Mouse (Mus musculus) embryo, embryonic 10.5 days (tissue): ENCODE measurements around the gene Nsmce4a.
"Not testable (repeated sequence)": the region's sequence is repeated elsewhere in the genome, so short reads cannot be mapped to it uniquely, and the experiment has no call there.

Experiments
- DNase-seq: peaks from one replicate; pipeline ENCODE4 v3.0.0-alpha.2; 2015; ENCODE audit warnings: low spot score

The Nsmce4a gene

DNA sequence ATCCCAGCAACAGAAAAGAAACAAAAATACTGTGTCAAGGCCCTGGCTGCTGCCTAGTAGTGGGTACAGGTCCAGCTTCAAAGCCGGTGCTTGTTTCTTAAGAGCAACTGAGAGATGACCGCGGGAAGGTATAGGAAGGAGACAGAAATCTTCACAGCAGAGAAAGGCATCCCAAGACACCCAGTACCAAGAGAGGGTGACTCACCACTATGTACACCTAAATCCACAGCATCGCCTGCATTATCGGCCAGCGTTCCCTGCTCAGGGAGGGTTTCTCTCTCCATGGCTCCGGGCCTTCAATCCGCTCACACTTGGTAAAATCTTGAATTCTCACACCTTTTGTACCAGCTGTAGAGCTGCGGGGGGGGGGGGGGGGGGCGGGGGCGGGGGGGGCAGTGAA lies at the start of gene Nsmce4a:
Nsmce4a (minus strand) TSS at position 298 of the 400 bp plus-strand sequence.
- DNase-seq = no peak

DNA sequence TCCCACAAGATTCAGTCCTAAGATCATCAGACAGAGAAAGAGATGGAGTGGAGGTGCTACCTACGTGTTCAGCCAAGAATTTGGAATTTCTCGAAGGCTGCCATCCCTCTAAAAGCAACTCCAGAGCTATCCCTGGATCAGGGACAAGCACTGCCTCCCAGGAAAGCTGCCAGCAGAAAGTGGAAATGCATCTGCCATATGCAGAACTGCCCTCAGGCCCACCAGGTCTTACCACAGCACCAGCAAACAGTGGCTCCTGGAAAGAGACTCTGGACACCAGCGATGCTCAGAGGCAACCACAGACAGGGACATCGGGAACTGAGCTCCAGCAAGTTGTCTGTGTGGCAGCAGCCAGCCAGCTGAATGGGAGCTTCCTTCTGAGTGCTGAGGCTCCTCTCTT lies 49.4 kb upstream of the Nsmce4a start:
- DNase-seq = no peak

DNA sequence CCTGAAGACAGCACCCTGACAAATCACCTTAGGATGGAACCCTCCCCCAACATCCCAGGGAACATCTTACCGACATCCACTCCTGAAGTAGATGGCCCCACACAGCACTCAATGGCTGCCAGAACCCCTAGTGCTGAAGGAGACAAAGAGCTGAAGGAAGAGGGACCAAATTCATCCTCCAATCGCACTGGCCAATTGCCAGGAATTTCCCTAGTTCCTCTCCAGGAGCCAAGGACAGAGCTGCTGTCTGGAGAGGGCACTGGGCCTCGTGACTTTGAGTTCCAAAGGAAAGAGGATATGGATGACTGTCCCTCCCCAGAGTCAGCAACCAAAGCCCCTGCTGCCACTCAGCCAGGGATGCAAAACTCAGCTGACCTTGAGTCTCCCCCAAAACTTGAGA lies 49.0 kb upstream of the Nsmce4a start:
- DNase-seq = no peak

DNA sequence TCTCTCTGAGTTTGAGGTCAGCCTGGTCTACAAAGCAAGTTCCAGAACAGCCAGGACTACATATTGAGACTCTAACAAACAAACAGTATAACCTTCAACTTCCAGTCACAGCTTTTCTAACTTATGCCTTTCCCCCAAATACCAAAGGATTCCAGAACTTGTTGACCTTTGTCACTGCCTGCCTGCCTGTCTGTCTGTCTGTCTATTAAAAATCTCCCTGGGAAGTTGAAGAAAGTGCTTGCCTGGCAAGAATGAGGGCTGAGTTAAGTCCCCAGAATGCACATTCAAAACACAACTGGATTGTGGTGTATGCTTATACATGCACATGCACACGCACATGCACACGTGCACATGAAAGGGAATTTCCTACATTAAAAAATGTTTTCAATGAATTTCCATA lies 48.1 kb upstream of the Nsmce4a start:
- DNase-seq = no peak

DNA sequence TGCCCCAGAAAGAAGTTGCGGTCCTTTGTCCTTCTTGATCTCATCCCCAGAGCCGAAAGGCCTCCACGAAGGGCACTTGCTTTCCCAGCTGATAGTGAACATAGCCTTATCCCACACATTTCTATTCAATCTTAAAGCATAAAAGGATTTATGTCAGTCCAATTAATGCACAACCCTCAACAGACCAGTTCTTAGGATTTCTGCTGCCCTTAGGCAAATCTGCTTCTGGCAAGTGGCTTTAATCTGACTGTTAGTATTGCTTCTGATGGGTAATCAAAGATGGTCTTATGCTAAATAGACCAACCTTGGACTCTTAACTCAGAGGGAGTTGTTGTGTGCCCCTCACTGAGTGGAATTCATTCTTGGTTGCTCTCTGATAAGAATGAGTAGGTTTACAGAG lies 44.7 kb upstream of the Nsmce4a start:
- no peak for DNase-seq

DNA sequence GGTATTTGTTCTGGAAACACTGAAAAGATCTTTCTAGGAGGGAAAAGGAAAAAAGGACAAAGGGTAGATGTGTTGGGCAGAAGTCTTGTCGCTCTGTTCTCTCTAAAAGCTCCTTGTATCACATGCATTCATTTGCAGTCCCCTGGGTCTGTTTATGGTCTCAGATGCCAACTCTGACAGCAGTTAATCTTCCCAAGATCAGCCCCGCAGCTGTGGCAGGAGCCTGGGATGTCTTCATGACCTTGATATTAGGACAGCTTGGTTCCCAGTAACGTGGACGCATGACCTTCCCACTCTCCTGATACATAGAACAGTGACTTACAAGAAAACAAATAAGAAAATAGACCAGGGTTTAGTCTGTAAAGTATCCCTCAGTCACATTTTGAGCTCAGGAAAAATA lies 41.1 kb upstream of the Nsmce4a start:
- DNase-seq = peak; percentile 20

DNA sequence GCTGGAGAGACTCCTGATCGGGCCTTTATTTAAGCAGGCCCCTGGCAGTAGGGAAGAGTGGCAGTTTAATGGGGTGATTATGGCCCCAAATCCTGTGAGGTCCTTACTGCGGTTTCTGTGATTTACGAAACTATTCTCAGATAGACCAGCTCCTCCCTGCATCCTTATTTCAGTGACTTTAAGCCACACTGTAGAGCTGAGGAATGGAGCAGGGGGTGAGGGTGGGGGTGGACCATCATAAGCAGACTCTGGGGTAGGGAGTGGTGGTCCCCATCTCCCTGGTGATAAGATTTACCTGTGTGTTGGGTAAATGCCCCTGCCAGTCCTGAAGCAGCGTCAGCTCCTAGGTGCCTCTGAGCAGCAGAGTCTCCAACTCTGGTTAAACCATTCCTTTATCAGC lies 34.0 kb upstream of the Nsmce4a start:
- DNase-seq = peak; percentile 12

DNA sequence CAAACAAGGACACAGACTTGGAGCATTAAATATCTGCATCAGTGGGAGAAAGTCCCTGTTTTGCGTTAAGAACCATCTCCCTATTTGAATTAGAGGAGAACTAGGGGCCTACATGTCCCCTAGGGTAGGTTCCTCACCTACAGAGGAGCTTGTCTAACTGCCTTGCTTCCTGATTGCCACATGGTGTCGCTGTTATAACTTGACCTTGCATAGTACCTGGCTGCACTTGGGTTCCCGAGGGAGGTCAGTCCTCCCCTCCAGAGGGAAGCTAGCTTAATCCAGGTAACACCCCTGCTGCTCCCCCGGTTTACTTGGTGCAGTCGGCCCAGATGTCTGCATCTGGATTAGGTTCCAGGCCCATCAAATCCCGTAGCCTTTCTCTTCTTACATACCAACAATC lies 32.2 kb upstream of the Nsmce4a start:
- DNase-seq = peak; percentile 61

DNA sequence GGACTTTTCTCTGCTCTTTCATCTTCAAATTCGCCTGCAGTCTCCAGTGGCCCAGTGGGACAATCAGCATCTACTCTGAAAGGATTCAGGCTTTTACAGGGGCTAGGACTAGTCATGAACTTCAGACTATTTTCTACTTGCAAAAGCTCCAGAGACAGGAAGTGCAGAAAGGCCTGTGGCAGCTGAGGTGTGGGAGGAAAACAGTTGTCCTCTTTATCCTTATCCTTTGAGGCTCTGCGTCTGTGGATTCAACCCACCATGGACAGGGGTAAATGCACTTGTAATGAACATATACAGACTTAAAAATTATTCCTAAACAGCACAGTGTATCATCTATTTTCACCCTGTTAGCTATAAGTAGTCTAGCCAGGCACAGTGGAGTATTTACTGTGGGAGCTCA lies 31.5 kb upstream of the Nsmce4a start:
- DNase-seq = no peak

DNA sequence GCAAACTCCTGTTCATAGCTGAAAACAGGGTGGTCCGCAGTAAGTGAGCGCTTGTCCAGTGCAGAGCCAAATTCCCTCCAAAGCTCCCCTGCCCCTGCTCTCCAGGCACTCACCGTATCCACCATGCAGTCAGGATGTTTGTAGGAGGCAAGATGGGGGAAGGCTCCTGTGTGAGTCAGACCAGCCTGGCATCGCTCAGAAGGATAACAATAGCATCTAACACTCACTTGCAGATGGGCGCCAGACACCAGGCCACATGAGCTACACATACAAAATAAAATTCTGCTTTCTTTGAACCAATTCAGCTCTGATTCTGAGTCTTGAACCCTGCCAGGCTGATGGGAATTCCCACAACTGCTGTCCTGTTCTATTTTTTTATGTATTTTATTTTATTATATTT lies 30.6 kb upstream of the Nsmce4a start:
- no peak for DNase-seq

DNA sequence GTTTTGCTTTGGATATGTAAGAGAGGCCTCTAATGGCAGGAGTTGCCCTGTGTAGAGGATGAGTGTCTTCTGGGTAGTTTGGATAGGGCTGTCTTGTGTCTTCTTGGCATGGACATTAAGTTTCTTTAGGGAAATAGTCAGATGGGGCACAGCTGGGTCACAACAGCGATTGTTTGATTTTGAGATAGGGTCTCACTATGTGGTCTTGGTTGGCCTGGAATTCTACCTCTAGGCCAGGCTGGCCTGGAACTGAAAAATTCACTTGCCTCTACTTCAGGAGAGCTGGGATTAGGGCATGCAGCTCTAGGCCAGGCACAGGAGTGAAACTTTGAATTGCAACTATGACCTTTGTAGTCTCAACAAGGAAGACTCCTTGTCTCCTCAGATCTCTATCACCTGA lies 29.9 kb upstream of the Nsmce4a start:
- no peak for DNase-seq

DNA sequence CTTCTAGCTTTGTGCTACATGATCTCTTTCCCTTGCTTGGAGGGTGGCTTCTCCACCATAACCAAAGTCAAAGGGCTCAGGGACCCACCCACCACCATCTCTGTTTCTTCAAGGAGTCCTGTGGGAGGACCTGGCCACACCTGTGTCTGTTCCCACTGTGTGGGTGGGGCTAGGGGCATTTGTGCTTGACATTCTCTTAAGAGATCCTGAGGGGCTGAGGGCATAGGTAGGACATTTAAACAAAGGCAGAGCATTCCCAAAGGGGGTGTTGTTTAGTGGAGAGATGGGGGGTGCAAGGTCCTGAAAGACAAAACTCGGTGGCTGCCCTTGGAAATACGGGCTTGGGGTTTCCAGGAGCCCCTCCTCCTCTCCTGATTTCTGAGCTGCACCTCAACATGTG lies 27.6 kb upstream of the Nsmce4a start:
- DNase-seq = no peak

DNA sequence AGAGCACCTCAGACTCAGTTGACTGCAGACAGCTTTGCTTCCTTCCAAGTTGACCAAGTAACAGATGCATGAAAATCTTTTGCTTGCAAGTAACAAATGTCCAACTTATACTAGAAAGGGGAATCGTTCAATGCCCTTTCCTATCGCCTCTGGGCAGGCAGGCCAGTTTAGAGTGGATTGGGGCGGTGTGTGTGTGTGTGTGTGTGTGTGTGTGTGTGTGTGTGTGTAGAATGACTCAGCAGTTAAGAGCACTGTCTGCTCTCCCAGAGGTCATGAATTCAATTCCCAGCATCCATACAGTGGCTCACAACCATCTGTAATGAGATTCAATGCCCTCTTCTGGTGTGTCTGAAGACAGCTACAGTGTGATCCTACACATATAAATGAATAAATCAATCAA lies 27.2 kb upstream of the Nsmce4a start:
- no peak for DNase-seq

DNA sequence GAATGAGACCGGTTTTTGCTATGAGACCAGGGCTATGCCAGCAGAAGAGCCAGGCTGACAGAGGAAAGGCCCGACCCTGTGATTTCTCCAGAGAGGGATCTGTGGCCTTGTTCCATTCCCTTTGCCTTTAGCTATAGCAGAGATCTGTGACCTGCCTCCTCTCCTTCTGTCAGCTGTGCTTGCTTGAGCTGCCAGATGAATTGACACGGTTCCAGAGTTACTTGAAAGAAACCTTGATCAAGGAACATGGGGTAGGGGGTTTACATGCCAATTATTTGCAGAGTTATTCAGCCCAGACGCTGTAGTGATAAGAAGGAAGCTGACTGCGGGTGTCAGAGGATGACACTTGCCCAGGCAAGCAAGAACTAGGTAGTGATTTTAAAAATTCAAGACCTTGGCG lies 24.6 kb upstream of the Nsmce4a start:
- no peak for DNase-seq

DNA sequence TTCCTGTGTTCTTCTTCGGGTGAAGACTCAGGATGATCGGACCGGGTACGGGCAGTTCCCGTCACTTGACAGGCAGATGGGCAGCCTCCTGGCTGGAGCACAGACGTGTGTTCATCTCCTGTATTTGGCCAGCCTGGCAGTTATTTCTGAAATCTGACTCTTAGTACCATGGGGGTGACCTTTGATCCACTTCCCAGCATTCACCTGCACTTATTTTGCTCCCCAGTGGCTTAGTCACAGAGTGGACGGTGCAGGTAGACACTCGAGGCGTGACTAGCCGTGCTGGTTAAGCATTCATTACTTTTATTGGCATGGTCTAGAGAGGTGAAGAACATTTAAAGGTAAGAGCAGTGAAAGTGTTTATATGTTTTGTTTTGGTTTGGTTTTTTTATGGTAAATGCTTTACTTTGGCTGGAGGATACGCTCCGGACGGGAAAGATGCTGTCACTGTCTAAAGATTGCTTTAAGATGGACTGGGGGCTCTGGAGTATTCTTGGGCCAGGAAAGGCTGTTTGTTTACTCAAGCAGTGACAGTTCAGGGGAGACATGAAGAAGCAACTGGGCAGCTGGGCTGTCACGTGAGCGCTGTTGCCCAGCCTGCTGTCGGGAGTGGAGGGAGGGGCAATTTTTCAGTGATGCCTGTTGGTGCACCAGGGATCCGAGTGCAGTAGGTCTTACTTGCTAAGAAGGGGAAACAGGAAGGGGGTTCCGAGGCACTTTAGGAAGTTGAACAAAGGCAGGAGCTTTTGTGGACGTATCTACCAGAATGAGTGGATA lies 23.3 kb upstream of the Nsmce4a start:
- not testable (repeated sequence) for DNase-seq

DNA sequence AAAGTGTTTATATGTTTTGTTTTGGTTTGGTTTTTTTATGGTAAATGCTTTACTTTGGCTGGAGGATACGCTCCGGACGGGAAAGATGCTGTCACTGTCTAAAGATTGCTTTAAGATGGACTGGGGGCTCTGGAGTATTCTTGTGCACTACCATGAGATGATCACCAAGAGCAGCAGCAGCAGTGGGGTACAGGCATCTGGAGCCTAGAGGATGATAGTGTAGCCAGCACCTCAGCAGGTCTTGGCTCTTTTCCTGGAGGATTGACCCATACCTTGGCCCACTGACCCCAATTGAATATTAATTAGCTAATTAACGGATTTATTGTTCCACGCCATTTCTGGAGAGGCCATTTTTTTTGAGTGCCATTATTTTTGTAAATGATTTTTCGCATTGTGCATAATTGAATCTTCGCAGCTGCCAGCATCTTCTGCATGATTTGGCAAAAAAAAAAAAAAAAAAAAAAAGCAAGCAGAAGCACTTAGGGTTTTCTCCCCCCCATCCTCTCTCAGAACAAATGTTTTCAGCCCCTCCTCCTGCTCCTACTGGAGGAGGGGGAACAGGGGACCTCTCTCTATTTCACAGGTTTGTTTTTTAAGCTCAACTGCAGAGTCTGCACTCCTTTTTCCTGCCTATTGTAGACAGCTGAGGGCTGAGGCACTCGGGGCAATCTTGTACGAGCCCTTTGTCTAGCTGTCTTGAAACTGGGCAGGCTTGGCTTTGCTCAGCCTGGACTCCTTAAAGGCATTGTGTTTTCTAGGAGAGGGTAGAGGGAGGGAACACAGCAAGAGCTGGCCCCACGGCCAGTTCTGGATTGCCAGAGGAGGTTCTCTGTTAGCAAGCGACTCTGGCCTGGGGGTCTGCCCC lies 20.7 kb upstream of the Nsmce4a start:
- DNase-seq = peak; percentile 44

DNA sequence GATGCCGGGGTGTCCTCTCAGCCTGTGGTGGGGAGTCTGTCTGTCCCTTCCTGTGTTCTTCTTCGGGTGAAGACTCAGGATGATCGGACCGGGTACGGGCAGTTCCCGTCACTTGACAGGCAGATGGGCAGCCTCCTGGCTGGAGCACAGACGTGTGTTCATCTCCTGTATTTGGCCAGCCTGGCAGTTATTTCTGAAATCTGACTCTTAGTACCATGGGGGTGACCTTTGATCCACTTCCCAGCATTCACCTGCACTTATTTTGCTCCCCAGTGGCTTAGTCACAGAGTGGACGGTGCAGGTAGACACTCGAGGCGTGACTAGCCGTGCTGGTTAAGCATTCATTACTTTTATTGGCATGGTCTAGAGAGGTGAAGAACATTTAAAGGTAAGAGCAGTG lies 20.1 kb upstream of the Nsmce4a start:
- DNase-seq = not testable (repeated sequence)

DNA sequence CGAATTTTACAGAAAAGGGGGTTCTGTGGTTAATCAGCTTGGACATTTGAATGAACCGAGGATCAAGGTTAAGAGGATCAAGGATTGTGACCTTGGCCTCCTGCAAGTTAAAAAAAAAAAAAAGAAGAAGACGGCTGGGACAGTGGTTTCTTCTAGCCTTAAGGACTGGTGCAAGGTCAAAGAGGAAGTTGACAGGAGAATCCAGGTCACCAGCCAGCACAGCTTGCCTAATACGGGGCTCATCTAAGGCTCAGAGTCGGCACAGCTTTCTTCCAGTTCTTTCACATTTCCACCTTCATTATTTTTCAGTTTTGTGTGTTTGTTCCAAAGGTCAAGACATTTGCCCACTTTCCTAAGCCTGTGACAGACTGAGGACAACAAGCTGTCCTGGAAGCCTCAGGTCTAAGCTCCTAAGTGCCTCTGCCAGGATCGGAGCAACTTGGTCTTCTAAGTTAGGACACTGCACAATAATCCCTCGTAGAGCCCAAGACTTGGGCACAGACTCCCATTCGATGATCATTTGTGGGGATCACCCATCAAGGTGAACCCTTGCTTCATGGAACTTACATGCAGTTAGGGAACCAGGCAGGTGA lies 18.0 kb upstream of the Nsmce4a start:
- no peak for DNase-seq

DNA sequence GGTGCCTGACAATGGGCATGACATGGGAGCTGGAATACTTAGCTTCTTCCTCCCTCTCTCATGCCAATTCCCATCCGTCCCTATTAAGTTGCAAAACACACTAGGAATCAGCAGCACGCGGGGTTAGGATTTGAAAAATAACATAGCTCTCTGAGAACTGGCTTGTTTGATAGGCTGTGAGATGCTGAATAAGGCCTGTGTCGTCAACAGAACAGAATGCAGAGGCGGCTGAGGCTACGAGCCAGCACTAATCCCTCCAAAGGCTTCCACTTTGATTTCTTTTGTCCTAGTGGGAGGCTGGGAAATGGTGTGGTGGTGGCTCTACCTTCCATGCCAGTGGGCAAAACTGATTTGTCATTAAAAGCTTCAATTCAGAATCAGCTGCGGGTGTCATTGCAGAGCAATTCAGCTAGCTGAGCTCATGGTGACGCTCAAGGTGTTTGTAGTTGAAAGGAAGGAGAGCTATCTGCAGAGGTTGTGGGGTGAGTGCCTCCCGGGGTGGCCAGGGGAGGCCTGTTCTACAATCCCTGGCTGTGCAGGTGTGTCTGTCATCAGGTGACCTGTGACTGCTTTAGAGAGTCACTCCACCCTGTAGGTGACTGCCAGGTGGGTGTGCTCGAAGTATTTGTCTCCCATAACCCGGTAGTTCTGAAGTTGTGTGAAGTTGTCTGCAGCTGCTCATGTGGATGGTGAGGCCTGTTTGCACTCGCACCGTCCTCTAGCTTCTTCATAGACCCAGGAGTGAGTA lies 17.3 kb upstream of the Nsmce4a start:
- no peak for DNase-seq

DNA sequence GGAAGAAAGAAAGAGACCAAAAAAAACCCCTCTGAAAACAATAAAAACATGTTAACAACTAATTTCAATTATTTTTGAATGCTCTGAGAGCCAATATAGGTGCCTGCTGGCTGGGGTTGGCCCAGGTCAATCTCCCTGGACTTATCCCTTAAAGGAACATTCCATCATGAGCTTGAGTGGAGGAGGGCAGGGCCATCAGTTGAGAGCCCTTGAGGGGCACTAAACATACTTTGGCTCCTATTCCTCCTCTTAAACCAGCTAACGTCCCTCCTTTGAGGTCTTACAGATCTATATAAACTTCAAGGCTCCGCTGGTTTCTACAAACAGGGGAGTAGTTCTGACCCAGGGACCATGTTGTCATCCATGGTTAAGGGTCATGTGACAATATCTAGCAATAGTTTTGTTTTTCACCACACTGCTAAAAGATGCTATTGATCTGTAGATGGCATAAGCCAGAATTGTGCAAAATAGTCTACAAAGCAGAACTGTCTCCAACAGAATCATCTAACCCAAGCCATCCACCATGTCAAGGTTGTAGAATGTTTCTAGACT lies 13.7 kb upstream of the Nsmce4a start:
- no peak for DNase-seq

DNA sequence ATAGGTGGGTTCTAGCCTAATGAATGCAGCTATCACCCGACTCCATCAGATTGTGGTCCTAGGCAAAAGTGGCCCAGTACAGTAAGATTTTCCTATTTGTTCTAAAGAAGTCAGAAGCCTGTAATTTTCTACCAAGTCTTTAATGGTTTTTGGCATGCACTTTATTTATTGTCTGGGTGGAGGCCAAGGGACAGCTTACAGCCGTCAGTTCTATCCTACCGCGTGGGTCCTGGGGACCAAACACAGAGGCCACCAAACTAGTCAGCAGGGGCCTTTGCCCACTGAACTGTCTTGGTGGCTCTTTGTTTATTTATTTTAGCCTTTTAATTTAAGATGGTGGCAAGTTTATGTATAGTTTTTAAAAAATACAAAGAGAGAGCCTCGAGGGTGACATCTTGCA lies 5.7 kb upstream of the Nsmce4a start:
- DNase-seq = no peak

DNA sequence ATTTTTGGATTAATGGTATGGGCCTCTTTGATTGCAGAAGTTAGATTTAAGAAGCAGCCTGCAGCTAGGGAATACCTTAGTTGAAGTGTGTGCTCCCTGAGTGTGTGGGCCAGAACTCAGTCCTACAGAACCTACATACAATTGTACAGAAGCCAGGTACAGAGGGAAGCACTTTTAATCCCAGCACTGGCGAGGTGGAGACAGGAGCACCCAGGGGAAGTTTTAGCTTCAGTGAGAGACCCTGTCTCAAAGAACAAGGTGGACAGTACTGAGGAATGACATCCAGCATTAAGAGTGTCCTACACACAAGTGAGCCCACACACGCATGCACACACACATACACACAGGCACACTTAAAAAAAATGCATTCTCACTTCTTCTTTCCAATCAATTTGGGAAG lies 5.1 kb upstream of the Nsmce4a start:
- DNase-seq = no peak
